Mouse (Mus musculus): ENCODE measurements around the gene Mrpl51. TPM values are rescaled to one million over a fixed set of nuclear protein-coding genes. Genes with fewer than 3 reads are reported as not detected.

Gene Mrpl51
- 10 to 100 TPM; 31.0 to 32.7 TPM for total RNA-seq (2023)

GRCm38 (mm10) chr6:125191332-125192015, at the start of gene Mrpl51, which contains the start of gene Ncapd2:
Gene Mrpl51 (plus strand): TSS chr6:125191801.
Gene Ncapd2 (minus strand): TSS chr6:125191701.

GRCm38 (mm10) chr6:125145001-125145400, 46.6 kb upstream of the Mrpl51 start, which contains the start of gene Iffo1:
Gene Iffo1 (plus strand): TSS chr6:125145241.

GRCm38 (mm10) chr6:125166051-125166751, 25.4 kb upstream of the Mrpl51 start, which contains the start of gene Gapdh:
Gene Gapdh (minus strand): TSS chr6:125166467.

DNA sequence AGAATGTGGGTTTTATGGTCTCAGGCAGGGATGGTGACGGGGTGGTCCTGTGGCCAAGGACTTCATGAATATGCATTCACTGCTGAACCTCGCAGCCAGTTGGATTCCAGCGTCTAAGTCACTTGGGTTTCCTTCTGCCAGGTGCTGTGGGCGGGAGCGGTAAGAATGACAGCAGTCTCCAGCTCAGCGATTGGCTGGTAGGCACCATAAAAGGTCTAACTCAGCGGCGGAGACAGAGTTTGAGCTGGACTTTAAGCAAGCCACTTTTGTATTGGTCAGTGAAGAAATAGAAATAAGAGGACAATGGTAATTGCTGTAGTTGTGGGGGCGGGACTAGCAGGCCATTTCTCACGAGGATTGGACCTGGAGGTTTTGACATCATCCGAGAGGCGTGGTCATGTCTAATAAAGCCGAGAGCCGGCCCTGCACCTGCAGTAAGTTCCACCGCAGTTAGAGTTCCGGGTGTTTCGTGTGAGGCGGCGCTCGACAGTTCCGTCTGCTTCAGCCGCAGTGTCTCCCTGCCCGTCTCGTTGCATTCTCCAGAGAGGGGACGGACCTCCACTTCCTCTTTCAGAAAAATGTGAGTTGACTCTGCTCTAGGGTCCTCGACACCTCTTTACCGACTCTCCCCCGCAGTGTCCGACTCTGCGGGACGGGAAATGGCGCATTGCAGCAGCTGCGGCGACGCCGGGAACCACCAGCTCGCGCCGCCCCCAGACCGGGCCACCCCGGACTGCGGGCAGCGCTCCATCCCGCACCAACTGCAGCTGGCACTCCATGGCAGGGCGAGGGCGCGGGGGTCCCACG, 23.8 kb downstream of the Mrpl51 start, which contains the start of gene Vamp1:
Vamp1 (plus strand) TSS at position 404 of the 807 bp plus-strand sequence.

GRCm38 (mm10) chr6:125231117-125232044, 39.8 kb downstream of the Mrpl51 start, which contains the start of gene Tapbpl:
Gene Tapbpl (minus strand): TSS chr6:125231860.

DNA sequence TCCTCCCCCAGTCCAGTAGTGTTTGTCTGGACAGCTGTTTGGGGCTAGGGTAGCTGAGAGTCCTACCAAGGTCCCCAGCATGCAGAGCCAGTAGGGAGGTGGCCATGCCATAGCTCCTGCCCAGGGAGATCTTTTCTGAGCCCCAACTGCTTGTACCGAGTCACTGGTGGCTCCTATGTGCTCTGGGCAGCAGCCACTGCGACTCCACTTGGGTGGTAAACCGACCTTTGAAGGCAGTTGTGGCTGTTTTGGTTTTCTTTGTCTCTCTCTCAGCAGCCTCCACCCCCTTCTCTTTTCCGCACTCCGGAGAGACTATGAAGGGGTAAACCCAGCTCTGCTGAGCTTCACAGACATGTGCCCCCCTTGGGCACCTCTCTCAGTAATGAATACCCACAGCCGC, 45.2 kb downstream of the Mrpl51 start, which contains the start of gene Cd27:
Cd27 (minus strand) TSS at position 229 of the 400 bp plus-strand sequence.

Other genes starting within 250 kb of the Mrpl51 start
- gene Cops7a, start 226.3 kb upstream of the Mrpl51 start, total RNA-seq (2023), result 10 to 100 TPM; 56.3 to 59.5 TPM
- gene Pianp, start 195.1 kb upstream of the Mrpl51 start, total RNA-seq (2023), result under 1 TPM; 0.27 to 0.55 TPM
- 100 to 1,000 TPM in 1 of 2 experiments, 10 to 100 TPM in 1; 96.6 to 114 TPM for gene Zfp384, start 182.7 kb upstream of the Mrpl51 start, total RNA-seq (2023)
- 100 to 1,000 TPM in 1 of 2 experiments, 10 to 100 TPM in 1; 97.1 to 108 TPM for gene Ing4, start 152.0 kb upstream of the Mrpl51 start, total RNA-seq (2023)
- 10 to 100 TPM; 19.3 to 21.8 TPM for gene Acrbp, start 142.1 kb upstream of the Mrpl51 start, total RNA-seq (2023)
- gene Lpar5, start 123.9 kb upstream of the Mrpl51 start, total RNA-seq (2023), result 10 to 100 TPM; 20.3 to 22.2 TPM
- 100 to 1,000 TPM; 359 to 376 TPM for gene Chd4, start 95.8 kb upstream of the Mrpl51 start, total RNA-seq (2023)
- 10 to 100 TPM; 36.5 to 40.2 TPM for gene Nop2, start 59.9 kb upstream of the Mrpl51 start, total RNA-seq (2023)
- gene Iffo1, start 46.6 kb upstream of the Mrpl51 start, total RNA-seq (2023), result 10 to 100 TPM; 40.3 to 48.0 TPM
- gene Gapdh, start 25.3 kb upstream of the Mrpl51 start, total RNA-seq (2023), result 100 to 1,000 TPM; 404 to 406 TPM
- 10 to 100 TPM; 48.4 to 60.1 TPM for gene Ncapd2, start 100 bp upstream of the Mrpl51 start, total RNA-seq (2023)
- 10 to 100 TPM; 74.4 to 91.1 TPM for gene Vamp1, start 23.8 kb downstream of the Mrpl51 start, total RNA-seq (2023)
- 10 to 100 TPM; 27.1 to 28.1 TPM for gene Tapbpl, start 40.1 kb downstream of the Mrpl51 start, total RNA-seq (2023)
- gene Cd27, start 45.2 kb downstream of the Mrpl51 start, total RNA-seq (2023), result 1 to 10 TPM in 1 of 2 experiments, under 1 TPM in 1; 0.68 to 3.3 TPM
- gene Tuba3a, start 94.2 kb downstream of the Mrpl51 start, total RNA-seq (2023), result not detected
- under 1 TPM in 1 of 2 experiments, not detected in 1; 0.99 TPM for gene Ltbr, start 122.1 kb downstream of the Mrpl51 start, total RNA-seq (2023)
- gene Scnn1a, start 128.9 kb downstream of the Mrpl51 start, total RNA-seq (2023), result not detected
- 1 to 10 TPM; 1.1 to 1.2 TPM for gene Tnfrsf1a, start 157.6 kb downstream of the Mrpl51 start, total RNA-seq (2023)
- not detected for gene Plekhg6, start 189.0 kb downstream of the Mrpl51 start, total RNA-seq (2023)

Measured in B cell, adult 67 days (primary cell).